Mouse (Mus musculus): ENCODE measurements around the gene Pex12.
"Not testable (repeated sequence)": the region's sequence is repeated elsewhere in the genome, so short reads cannot be mapped to it uniquely, and the experiment has no call there.

Gene Pex12

GRCm38 (mm10) chr11:83286566-83286965 is 15.8 kb downstream of the Pex12 start, which contains the start of gene Slfn14:
Slfn14 (minus strand) TSS chr11:83286726.
- no peak for DNase-seq

GRCm38 (mm10) chr11:83285627-83286026 is 16.8 kb downstream of the Pex12 start:
- no peak for DNase-seq

DNA sequence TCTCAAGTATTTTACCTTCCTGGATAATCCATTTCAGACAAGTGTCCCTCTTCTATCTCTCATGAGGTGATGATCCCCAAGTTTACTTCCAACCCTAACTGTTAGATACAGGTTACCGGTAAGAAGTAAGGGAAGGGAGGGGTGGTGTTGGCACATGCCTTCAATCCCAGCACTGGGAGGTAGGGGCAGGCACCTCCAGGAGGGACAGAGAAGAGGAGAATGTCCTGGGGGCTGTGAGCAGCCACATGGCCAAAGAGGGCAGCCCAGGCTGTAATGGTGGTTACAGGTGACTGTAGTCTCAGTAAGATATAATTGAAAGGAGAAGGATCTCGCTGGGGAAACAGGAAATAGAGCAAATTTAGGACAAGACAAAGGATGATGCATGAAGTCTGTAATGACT is 20.3 kb downstream of the Pex12 start:
- DNase-seq = no peak

DNA sequence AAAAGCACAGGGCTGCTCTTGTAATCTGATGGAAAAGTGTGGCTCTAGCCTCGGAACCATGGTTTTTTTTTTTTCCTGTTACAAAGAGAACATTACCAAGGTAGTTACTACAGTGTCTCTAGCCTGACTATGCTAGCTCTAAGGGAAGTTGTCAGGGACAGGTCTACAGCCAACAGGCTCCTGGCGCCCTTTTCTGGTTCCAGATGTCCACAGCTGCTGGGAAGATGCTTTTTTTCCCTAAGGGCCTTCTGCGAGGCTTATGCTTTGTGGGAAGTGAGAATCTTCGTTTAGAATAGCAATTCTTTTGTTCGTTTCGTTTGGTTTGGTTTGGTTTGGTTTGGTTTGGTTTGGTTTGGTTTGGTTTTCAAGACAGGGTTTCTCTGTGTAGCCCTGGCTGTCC is 22.7 kb downstream of the Pex12 start:
- no peak for DNase-seq

DNA sequence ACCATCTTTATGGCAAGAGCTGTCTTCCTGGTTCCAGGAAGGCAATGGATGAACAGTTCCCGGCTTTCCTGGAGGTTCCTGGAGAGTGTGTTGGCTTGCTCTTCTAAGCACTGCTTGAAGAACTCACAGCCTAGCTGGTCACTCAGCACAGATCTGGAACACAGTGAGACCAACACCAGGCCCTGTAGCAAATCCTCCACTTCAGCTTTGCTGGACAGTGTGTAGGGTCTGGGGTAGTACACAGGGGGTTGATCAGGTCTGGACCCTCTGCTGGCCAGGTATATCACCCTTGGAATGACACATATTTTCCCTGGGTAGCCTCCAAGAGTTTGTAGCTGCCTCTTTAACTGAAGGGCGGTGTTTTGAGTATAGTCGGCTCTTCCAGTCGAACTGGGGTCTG is 23.4 kb downstream of the Pex12 start:
- no peak for DNase-seq

DNA sequence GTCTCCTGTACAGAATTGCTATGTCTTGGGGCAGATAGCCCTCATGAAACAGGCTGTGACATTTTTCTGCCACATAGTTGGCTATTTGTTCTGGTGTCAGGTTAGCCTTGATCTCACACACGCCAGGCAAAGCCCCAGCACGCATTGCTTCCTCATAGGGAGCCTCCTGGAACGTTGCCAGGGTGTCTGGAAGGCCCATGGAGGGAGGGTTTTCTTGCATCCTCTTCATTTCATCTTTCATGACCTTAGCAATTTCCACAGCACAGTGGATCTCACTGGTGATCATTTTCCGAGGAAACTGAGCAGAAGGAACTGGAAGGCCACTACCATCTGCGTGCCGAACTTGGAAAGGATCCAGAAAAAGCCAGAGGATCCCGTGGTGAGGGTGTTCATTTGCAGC is 26.1 kb downstream of the Pex12 start:
- DNase-seq = no peak

- DNase-seq = peak; percentile 57
Measured at GRCm38 (mm10) chr11:83271951-83272843, 30.2 kb downstream of the Pex12 start.

DNA sequence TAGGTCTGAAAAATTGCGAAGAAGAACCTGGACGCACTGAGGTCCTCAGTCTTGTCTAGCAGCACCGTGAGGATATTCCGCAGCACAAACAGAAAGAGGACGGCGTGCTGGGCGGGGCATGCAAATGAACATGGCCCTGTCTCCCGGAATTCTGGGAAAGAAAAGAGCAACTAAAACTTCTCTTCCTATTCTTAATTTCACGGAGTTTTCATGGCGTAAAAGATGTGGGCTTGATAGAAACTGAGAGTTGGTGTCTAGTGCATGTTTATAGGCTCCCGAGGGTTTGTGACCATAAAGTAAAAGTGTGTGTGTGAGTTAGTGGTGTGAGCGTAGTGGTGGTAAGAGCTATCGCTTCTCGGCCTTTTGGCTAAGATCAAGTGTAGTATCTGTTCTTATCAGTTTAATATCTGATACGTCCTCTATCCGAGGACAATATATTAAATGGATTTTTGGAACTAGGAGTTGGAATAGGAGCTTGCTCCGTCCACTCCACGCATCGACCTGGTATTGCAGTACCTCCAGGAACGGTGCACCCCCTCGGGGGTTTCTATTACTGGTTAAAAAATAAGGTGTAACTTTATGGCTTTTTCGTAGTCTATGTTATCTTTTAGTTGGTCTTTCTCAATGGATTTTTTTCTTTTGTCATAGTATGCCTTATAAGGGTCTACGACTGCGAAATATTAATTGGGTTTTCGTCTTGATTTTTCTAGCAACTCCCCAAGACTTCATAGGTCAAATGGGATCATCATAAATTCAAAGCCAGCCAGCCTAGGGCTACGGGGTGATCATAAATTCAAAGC is 31.0 kb downstream of the Pex12 start:
- peak; percentile 93 for DNase-seq

DNA sequence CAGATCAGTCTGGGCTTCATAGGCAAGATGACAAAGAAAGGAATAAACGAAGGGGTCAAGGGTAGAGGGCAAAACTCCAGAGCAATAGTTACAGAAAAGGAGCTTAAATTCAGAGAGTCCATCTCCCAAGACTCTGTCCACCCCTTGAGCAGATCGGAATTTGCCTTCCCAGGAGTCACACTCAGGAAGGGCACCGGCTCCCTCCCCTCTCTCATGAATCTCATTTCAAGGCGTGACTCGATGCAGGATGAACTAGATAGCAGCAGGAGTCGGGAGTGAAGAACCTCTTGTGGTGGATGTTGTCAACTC is 31.6 kb downstream of the Pex12 start:
- no peak for DNase-seq

GRCm38 (mm10) chr11:83263146-83263545 is 39.2 kb downstream of the Pex12 start:
- no peak for DNase-seq

DNA sequence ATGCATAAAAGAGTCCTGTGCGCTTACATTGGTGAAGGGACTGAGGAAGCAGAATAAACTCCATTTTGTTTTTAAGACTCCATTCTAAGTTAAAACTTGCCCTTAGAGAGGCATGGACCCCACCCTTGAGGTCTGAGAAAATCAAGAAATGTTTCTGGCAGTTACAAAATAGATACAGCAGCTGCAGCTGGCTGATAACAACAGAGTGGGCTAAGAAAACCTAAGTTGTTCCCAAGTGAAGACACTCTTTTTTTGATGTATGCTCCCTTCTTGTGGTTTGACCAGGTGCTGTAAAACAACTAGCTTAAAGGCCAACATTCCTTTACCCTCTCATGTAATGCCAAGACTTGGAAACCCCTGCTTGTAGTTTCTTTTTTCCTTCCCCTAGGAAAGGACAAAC is 39.7 kb downstream of the Pex12 start:
- DNase-seq = no peak

GRCm38 (mm10) chr11:83257211-83257610 is 45.2 kb downstream of the Pex12 start:
- DNase-seq = not testable (repeated sequence)
